Mouse (Mus musculus) myocyte (in vitro differentiated cells): ENCODE measurements around the gene Samd3. TPM values are rescaled to one million over a fixed set of nuclear protein-coding genes. Genes with fewer than 3 reads are reported as not detected.
A peak's percentile ranks its signal among the peaks of the same experiment; 100 is the strongest.

ENCODE experiments used
- H3K27me3 ChIP-seq: one replicate; pipeline ENCODE4 v1.6.1; 2011; ENCODE audit not compliant: control insufficient read depth, insufficient read depth, insufficient read length
- H3K36me3 ChIP-seq: one replicate; pipeline ENCODE4 v1.6.1; 2011; ENCODE audit not compliant: control insufficient read depth, insufficient read depth
- H3K4me2 ChIP-seq: one replicate; pipeline ENCODE4 v1.6.1; 2011; ENCODE audit warnings: low read depth, control low read depth
- H3K4me3 ChIP-seq: one replicate; pipeline ENCODE4 v1.5.1; 2011; ENCODE audit warnings: mild to moderate bottlenecking, control low read depth, moderate library complexity
- H3K79me2 ChIP-seq: one replicate; pipeline ENCODE4 v1.6.1; 2011; ENCODE audit not compliant: control insufficient read depth, insufficient read depth
- H3ac ChIP-seq: one replicate; pipeline ENCODE4 v1.6.1; 2011; ENCODE audit not compliant: control insufficient read depth, insufficient read length
- CEBPB ChIP-seq: IDR thresholded peaks from 2 replicates; pipeline ENCODE4 v1.6.1; 2011; ENCODE audit warnings: mild to moderate bottlenecking, moderate library complexity; ENCODE audit not compliant: poor library complexity, insufficient read depth, severe bottlenecking
- E2F4 ChIP-seq: IDR thresholded peaks from one replicate; pipeline ENCODE4 v1.6.1; 2011; ENCODE audit warnings: mild to moderate bottlenecking, control low read depth, moderate library complexity; ENCODE audit not compliant: insufficient read depth
- MAX ChIP-seq: IDR thresholded peaks from one replicate; pipeline ENCODE4 v1.6.1; 2011; ENCODE audit warnings: low read depth, mild to moderate bottlenecking, control low read depth
- MYOD1 ChIP-seq, 3 experiments: IDR thresholded peaks; one replicate each; pipeline ENCODE4 v1.6.1; 2011; ENCODE audit warnings: control low read depth in 2 of 3, low read depth in 2 of 3, mild to moderate bottlenecking in 2 of 3, moderate library complexity in 1 of 3; ENCODE audit not compliant: insufficient read length in 2 of 3, control insufficient read depth in 1 of 3
- MYOG ChIP-seq, 3 experiments: IDR thresholded peaks; one replicate each; pipeline ENCODE4 v1.6.1; 2011; ENCODE audit warnings: control low read depth in 2 of 3, low read depth in 2 of 3, mild to moderate bottlenecking in 2 of 3; ENCODE audit not compliant: insufficient read length in 2 of 3, control insufficient read depth in 1 of 3, insufficient read depth in 1 of 3
- POLR2A ChIP-seq: IDR thresholded peaks from one replicate; pipeline ENCODE4 v1.6.1; 2011; ENCODE audit warnings: low read depth, mild to moderate bottlenecking, control low read depth, moderate library complexity; ENCODE audit not compliant: insufficient read length
- POLR2AphosphoS2 ChIP-seq: IDR thresholded peaks from one replicate; pipeline ENCODE4 v1.6.1; 2011; ENCODE audit warnings: low read depth, control low read depth; ENCODE audit not compliant: insufficient read length
- REST ChIP-seq: IDR thresholded peaks from one replicate; pipeline ENCODE4 v1.6.1; 2011; ENCODE audit warnings: mild to moderate bottlenecking, control low read depth, moderate library complexity; ENCODE audit not compliant: insufficient read depth, insufficient read length
- SRF ChIP-seq: IDR thresholded peaks from one replicate; pipeline ENCODE4 v1.6.1; 2011; ENCODE audit warnings: low read depth; ENCODE audit not compliant: control insufficient read depth, insufficient read length
- TCF12 ChIP-seq: IDR thresholded peaks from one replicate; pipeline ENCODE4 v1.6.1; 2011; ENCODE audit warnings: mild to moderate bottlenecking, control low read depth; ENCODE audit not compliant: poor library complexity, insufficient read depth, severe bottlenecking
- TCF3 ChIP-seq: IDR thresholded peaks from one replicate; pipeline ENCODE4 v1.6.1; 2011; ENCODE audit warnings: low read depth, control low read depth; ENCODE audit not compliant: insufficient read length
- USF1 ChIP-seq: IDR thresholded peaks from one replicate; pipeline ENCODE4 v1.6.1; 2011; ENCODE audit warnings: low read depth, mild to moderate bottlenecking, control low read depth, moderate library complexity
- polyA plus RNA-seq: library from polyadenylated mRNA; unstranded; fragments of >200 nt; fragmentation: generic; extraction: Trizol; gene quantifications from one replicate; pipeline ENCODE4 v1.2.1, GENCODE M21; 2012; ENCODE audit warnings: missing spikeins

Samd3 gene
- polyA plus RNA-seq, 1 experiment: 0.06 TPM

DNA sequence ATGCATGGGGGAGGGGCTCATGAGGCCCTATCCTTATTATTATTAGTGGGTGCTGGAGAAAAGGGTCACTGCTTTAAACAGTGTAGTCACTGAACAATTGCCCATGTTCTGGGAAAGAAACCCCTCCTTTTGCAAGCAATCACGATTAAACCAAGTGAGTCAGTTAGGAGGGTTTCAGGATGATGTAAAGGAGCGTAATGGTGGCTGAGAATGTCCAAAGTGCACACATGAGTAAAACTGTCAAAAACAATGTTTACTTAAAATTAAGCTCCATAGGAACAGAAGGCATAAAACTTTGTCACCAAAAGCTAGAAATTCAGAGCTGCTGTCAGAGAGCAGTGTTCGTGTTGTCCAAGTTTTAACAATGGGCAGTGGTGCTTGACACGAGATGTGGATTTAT, 8.8 kb upstream of the Samd3 start:
- no peaks in the 10 kb centered on the region for H3K27me3 ChIP-seq
- H3K79me2 ChIP-seq: no peaks in the 10 kb centered on the region
- no peaks in the 10 kb centered on the region for H3K36me3 ChIP-seq
- H3K4me2 ChIP-seq: peak overlapping the region; percentile 0
- TF ChIP-seq SRF (no peak), E2F4 (no peak), REST (no peak), MAX (no peak), CEBPB (peak; percentile 90), USF1 (no peak)
- no peak overlapping the region for H3K4me3 ChIP-seq
- H3ac ChIP-seq: no peak overlapping the region

GRCm38 (mm10) chr10:26226241-26226640, 3.3 kb upstream of the Samd3 start:
- no peaks in the 10 kb centered on the region for H3K27me3 ChIP-seq
- no peak overlapping the region for H3ac ChIP-seq
- no peaks in the 10 kb centered on the region for H3K36me3 ChIP-seq
- TF ChIP-seq POLR2A: no peak
- TF ChIP-seq MYOD1 (IDR thresholded peaks at IDR 0.05; ENCODE audit: control insufficient read depth in 1 of 3, insufficient read length in 2 of 3, low read depth in 2 of 3): no peak
- no peak for TF ChIP-seq REST
- no peak for TF ChIP-seq TCF12
- no peak for TF ChIP-seq POLR2AphosphoS2
- no peak for TF ChIP-seq SRF
- no peak for TF ChIP-seq E2F4
- TF ChIP-seq MYOG (IDR thresholded peaks at IDR 0.05; ENCODE audit: control insufficient read depth in 1 of 3, insufficient read depth in 1 of 3, insufficient read length in 2 of 3, low read depth in 2 of 3): no peak
- TF ChIP-seq MAX: no peak
- TF ChIP-seq USF1: no peak
- no peak for TF ChIP-seq TCF3
- no peak for TF ChIP-seq CEBPB
- no peaks in the 10 kb centered on the region for H3K79me2 ChIP-seq
- H3K4me3 ChIP-seq: no peak overlapping the region
- H3K4me2 ChIP-seq: no peak overlapping the region

DNA sequence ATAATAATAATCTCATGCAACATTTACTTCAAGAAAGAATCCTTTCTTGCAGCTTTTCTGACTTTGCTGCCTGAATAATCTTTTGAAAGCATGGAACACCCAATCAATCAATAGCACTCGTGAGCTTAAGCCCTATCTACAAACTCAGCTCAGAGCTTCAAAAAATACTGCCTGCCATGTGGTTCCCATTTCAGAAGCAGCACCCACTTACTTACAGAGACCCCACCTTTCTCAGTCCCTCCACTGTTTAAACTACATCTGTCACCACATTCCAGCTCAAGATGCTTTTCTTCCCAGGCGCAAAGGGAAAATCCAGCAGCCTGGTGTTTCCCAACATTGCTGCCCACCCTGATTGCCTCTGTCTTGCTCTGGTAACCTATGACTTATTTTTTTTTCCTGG, 2.8 kb upstream of the Samd3 start:
- H3K79me2 ChIP-seq: no peaks in the 10 kb centered on the region
- no peak overlapping the region for H3ac ChIP-seq
- TF ChIP-seq SRF (no peak), POLR2A (no peak), MYOG (IDR thresholded peaks at IDR 0.05; ENCODE audit: control insufficient read depth in 1 of 3, insufficient read depth in 1 of 3, insufficient read length in 2 of 3, low read depth in 2 of 3) (no peak), CEBPB (no peak), MYOD1 (IDR thresholded peaks at IDR 0.05; ENCODE audit: control insufficient read depth in 1 of 3, insufficient read length in 2 of 3, low read depth in 2 of 3) (no peak), USF1 (no peak), MAX (no peak), REST (no peak), TCF3 (no peak), E2F4 (no peak), POLR2AphosphoS2 (no peak), TCF12 (no peak)
- no peaks in the 10 kb centered on the region for H3K27me3 ChIP-seq
- no peak overlapping the region for H3K4me2 ChIP-seq
- H3K36me3 ChIP-seq: no peaks in the 10 kb centered on the region
- no peak overlapping the region for H3K4me3 ChIP-seq

GRCm38 (mm10) chr10:26228187-26228586, 1.3 kb upstream of the Samd3 start:
- Histone ChIP-seq H3K4me3 (no peak overlapping the region), H3ac (no peak overlapping the region), H3K4me2 (no peak overlapping the region), H3K27me3 (no peaks in the 10 kb centered on the region), H3K79me2 (no peaks in the 10 kb centered on the region), H3K36me3 (no peaks in the 10 kb centered on the region)
- TF ChIP-seq USF1 (no peak), TCF12 (no peak), MAX (no peak), E2F4 (no peak), POLR2AphosphoS2 (no peak), MYOD1 (IDR thresholded peaks at IDR 0.05; ENCODE audit: control insufficient read depth in 1 of 3, insufficient read length in 2 of 3, low read depth in 2 of 3) (no peak), SRF (no peak), POLR2A (no peak), TCF3 (no peak)

GRCm38 (mm10) chr10:26232071-26232653, 2.7 kb downstream of the Samd3 start:
- Histone ChIP-seq H3K4me3 (no peak overlapping the region), H3K27me3 (no peaks in the 10 kb centered on the region)
- TF ChIP-seq POLR2A: no peak
- TF ChIP-seq REST: no peak
- TF ChIP-seq E2F4: no peak
- no peak for TF ChIP-seq POLR2AphosphoS2
- no peak for TF ChIP-seq MYOG (IDR thresholded peaks at IDR 0.05; ENCODE audit: control insufficient read depth in 1 of 3, insufficient read depth in 1 of 3, insufficient read length in 2 of 3, low read depth in 2 of 3)
- no peak for TF ChIP-seq MYOD1 (IDR thresholded peaks at IDR 0.05; ENCODE audit: control insufficient read depth in 1 of 3, insufficient read length in 2 of 3, low read depth in 2 of 3)
- TF ChIP-seq MAX: no peak
- no peak for TF ChIP-seq TCF12
- TF ChIP-seq TCF3: no peak
- no peak for TF ChIP-seq USF1
- no peak for TF ChIP-seq SRF
- no peak for TF ChIP-seq CEBPB

More at GRCm38 (mm10) chr10:26232071-26232653, 2.7 kb downstream of the Samd3 start:
- no peaks in the 10 kb centered on the region for H3K36me3 ChIP-seq
- H3ac ChIP-seq: no peak overlapping the region
- no peak overlapping the region for H3K4me2 ChIP-seq
- no peaks in the 10 kb centered on the region for H3K79me2 ChIP-seq
